Mouse (Mus musculus): ENCODE measurements at regions not wholly inside any gene's neighbourhood (a gene's known extent, or its start where the extent isn't known, plus 50 kb on each side); places are given as distances from the start of the nearest gene placed in this dataset.

GRCm38 (mm10) chr3:42570364-42571024 is 828.1 kb downstream of the D3Ertd751e start:
- TF ChIP-seq GATA4 (IDR thresholded peaks at IDR 0.05; ENCODE audit: insufficient replicate concordance, low read length): no peak

DNA sequence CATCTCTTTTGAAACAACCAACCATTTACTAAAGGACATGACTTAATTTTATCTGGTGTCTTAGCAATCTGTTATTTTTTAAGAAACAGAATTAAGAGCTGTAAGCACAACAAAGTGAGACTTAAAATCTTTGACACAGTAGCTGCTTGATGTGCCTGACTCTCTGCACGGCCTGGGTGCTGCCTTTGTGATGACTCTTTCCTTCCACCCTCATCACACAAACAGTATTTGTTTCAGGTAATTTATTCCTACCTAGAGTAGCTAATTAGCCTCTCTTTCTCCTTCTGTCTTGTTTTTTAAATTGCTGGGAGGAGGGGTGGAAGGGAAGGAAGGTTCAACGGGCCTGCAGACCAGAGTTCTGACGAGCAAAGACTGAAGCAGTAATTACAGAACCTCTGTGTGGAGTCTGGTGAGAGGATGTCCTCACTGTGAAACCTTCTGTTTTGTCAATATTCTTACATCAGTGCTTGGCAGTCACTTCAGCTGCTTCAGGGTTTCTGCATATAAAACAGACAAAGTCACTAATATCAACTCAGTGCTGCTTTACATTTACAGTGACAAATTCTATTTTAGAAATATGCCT is 829.6 kb downstream of the D3Ertd751e start:
- TF ChIP-seq GATA4 (IDR thresholded peaks at IDR 0.05; ENCODE audit: insufficient replicate concordance, low read length): no peak

GRCm38 (mm10) chr3:42573155-42573554 is 830.7 kb downstream of the D3Ertd751e start:
- TF ChIP-seq GATA4 (IDR thresholded peaks at IDR 0.05; ENCODE audit: insufficient replicate concordance, low read length): no peak

- no peak for TF ChIP-seq GATA4 (IDR thresholded peaks at IDR 0.05; ENCODE audit: insufficient replicate concordance, low read length)
Observed at GRCm38 (mm10) chr3:42582311-42582710, 839.9 kb downstream of the D3Ertd751e start.

- TF ChIP-seq GATA4 (IDR thresholded peaks at IDR 0.05; ENCODE audit: insufficient replicate concordance, low read length): no peak
Observed at GRCm38 (mm10) chr3:42587296-42587932, 845.0 kb downstream of the D3Ertd751e start.

DNA sequence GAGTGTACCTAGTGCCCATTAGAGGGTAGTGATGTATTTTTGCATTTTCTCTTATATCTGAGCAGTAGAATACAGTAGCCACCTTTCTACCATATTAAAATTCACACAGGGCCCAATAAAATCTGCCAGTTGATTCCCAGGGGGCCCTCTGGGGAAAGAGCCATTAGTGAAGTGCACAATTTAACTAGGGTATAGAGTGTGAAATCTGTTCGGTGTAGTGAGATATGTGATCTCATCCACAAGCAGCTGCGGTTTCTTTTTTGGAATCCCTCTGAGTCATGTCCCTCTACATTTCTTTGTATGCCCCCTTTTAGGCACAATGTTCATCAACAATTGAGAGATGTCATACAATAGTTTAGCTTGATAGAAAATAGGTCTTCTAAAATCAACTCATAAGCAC is 847.1 kb downstream of the D3Ertd751e start:
- no peak for TF ChIP-seq GATA4 (IDR thresholded peaks at IDR 0.05; ENCODE audit: insufficient replicate concordance, low read length)

DNA sequence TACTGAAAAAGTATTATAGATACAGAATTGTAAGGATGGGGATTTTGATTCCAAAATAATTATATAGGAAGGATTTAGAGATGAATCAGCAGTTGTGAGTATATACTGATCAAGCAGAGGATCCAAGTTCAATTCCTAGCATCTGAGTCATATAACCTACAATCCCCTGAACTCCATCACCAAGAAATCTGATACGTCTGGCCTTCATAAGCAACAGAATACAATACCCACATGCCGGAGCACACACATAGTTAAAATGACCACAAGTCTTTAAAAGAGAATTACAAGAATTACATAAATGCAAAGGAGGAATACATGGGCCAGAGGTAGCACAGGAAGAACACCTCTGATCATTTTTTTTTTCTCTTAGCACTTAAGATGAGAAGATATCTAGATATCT is 847.7 kb downstream of the D3Ertd751e start:
- no peak for TF ChIP-seq GATA4 (IDR thresholded peaks at IDR 0.05; ENCODE audit: insufficient replicate concordance, low read length)

GRCm38 (mm10) chr3:42593792-42594433 is 851.5 kb downstream of the D3Ertd751e start:
- no peak for TF ChIP-seq GATA4 (IDR thresholded peaks at IDR 0.05; ENCODE audit: insufficient replicate concordance, low read length)

GRCm38 (mm10) chr3:42596686-42597085 is 854.3 kb downstream of the D3Ertd751e start:
- no peak for TF ChIP-seq GATA4 (IDR thresholded peaks at IDR 0.05; ENCODE audit: insufficient replicate concordance, low read length)
